Mouse (Mus musculus): ENCODE measurements around the gene S100a6. TPM values are rescaled to one million over a fixed set of nuclear protein-coding genes. Genes with fewer than 3 reads are reported as not detected.

Gene S100a6
- polyA plus RNA-seq, 1 experiment from 2014 or later, result 553 TPM

- Histone ChIP-seq H3K4me3 (no peak within 1 kb of the TSS), H3K9me3 (no peaks in the 10 kb centered on the region), H3K27me3 (no peaks in the 10 kb centered on the region), H3K27ac (no peak within 1 kb of the TSS), H3K4me2 (no peak within 1 kb of the TSS), H3K4me1 (no peaks in the 10 kb centered on the region), H3K36me3 (no peaks in the 10 kb centered on the region), H3K9ac (no peak within 1 kb of the TSS)
- ATAC-seq (ENCODE audit: insufficient number of reproducible peaks, low FRiP score, low TSS enrichment, low read depth), result no peak
- WGBS, result 39% methylated on average over 8 of the region's 8 CpGs
Measured at GRCm38 (mm10) chr3:90668846-90669245, 56.2 kb downstream of the S100a6 start, which contains the start of gene S100a8. TSS of gene S100a8 (plus strand) at chr3:90668978.

Other genes starting within 250 kb of the S100a6 start
- 36.2 and 37.0 TPM in 2 replicates for gene Slc27a3, start 222.9 kb upstream of the S100a6 start, polyA plus RNA-seq (2015; fragmentation: Nextera tagmentation; extraction: Ambion mirVana)
- gene Ints3, start 179.3 kb upstream of the S100a6 start, polyA plus RNA-seq (2015; fragmentation: Nextera tagmentation; extraction: Ambion mirVana), result 25.6 and 28.0 TPM in 2 replicates
- gene Npr1, start 147.0 kb upstream of the S100a6 start, polyA plus RNA-seq (2015; fragmentation: Nextera tagmentation; extraction: Ambion mirVana), result 5.4 and 6.7 TPM in 2 replicates
- 171 and 176 TPM in 2 replicates for gene Ilf2, start 136.8 kb upstream of the S100a6 start, polyA plus RNA-seq (2015; fragmentation: Nextera tagmentation; extraction: Ambion mirVana)
- 89.9 and 95.4 TPM in 2 replicates for gene Snapin, start 121.8 kb upstream of the S100a6 start, polyA plus RNA-seq (2015; fragmentation: Nextera tagmentation; extraction: Ambion mirVana)
- gene Chtop, start 103.4 kb upstream of the S100a6 start, polyA plus RNA-seq (2015; fragmentation: Nextera tagmentation; extraction: Ambion mirVana), result 146 and 147 TPM in 2 replicates
- gene S100a1, start 98.5 kb upstream of the S100a6 start, polyA plus RNA-seq (2015; fragmentation: Nextera tagmentation; extraction: Ambion mirVana), result 38.7 and 40.1 TPM in 2 replicates
- 52.1 and 55.0 TPM in 2 replicates for gene S100a13, start 98.4 kb upstream of the S100a6 start, polyA plus RNA-seq (2015; fragmentation: Nextera tagmentation; extraction: Ambion mirVana)
- gene S100a14, start 86.0 kb upstream of the S100a6 start, polyA plus RNA-seq (2015; fragmentation: Nextera tagmentation; extraction: Ambion mirVana), result 171 TPM in 2 replicates
- 426 and 454 TPM in 2 replicates for gene S100a16, start 75.6 kb upstream of the S100a6 start, polyA plus RNA-seq (2015; fragmentation: Nextera tagmentation; extraction: Ambion mirVana)
- 1.8 and 2.6 TPM in 2 replicates for gene S100a3, start 52.3 kb upstream of the S100a6 start, polyA plus RNA-seq (2015; fragmentation: Nextera tagmentation; extraction: Ambion mirVana)
- gene S100a2, start 22.6 kb upstream of the S100a6 start, polyA plus RNA-seq (2015; fragmentation: Nextera tagmentation; extraction: Ambion mirVana), result not detected in 2 replicates
- not detected in 2 replicates for gene Gm42674, start 11.0 kb upstream of the S100a6 start, polyA plus RNA-seq (2015; fragmentation: Nextera tagmentation; extraction: Ambion mirVana)
- 21.0 and 29.6 TPM in 2 replicates for gene S100a4, start 9.1 kb upstream of the S100a6 start, polyA plus RNA-seq (2015; fragmentation: Nextera tagmentation; extraction: Ambion mirVana)
- not detected in 2 replicates for gene S100a5, start 4.4 kb upstream of the S100a6 start, polyA plus RNA-seq (2015; fragmentation: Nextera tagmentation; extraction: Ambion mirVana)
- gene S100a7a, start 41.1 kb downstream of the S100a6 start, polyA plus RNA-seq (2015; fragmentation: Nextera tagmentation; extraction: Ambion mirVana), result 8.4 and 9.6 TPM in 2 replicates
- 30.5 and 33.3 TPM in 2 replicates for gene S100a8, start 56.1 kb downstream of the S100a6 start, polyA plus RNA-seq (2015; fragmentation: Nextera tagmentation; extraction: Ambion mirVana)
- gene S100a9, start 82.8 kb downstream of the S100a6 start, polyA plus RNA-seq (2015; fragmentation: Nextera tagmentation; extraction: Ambion mirVana), result 20.9 and 25.6 TPM in 2 replicates
- gene Pglyrp4, start 114.0 kb downstream of the S100a6 start, polyA plus RNA-seq (2015; fragmentation: Nextera tagmentation; extraction: Ambion mirVana), result 1.2 and 1.3 TPM in 2 replicates
- gene Gm5849, start 165.0 kb downstream of the S100a6 start, polyA plus RNA-seq (2015; fragmentation: Nextera tagmentation; extraction: Ambion mirVana), result not detected in 2 replicates